Mouse (Mus musculus) hindbrain, postnatal 0 days (tissue): ENCODE data around the gene Echdc2. TPM values are rescaled to one million over a fixed set of nuclear protein-coding genes. Genes with fewer than 3 reads are reported as not detected.
"Not testable (repeated sequence)": the region's sequence is repeated elsewhere in the genome, so short reads cannot be mapped to it uniquely, and the experiment has no call there.

ENCODE experiments used
- ATAC-seq: fragments of 200-750 bp; cut with Nextera tagmentation; 2 replicates; pipeline ENCODE4 v1.8.0; 2017; ENCODE audit warnings: mild to moderate bottlenecking, moderate TSS enrichment, moderate library complexity
- DNase-seq: peaks from one replicate; pipeline ENCODE4 v3.0.0-alpha.2; 2015; ENCODE audit warnings: low spot score
- H3K27ac ChIP-seq: fragments of 300-500 bp; sonication (generic); 2 replicates; pipeline ENCODE4 v1.5.1; 2014; ENCODE audit warnings: mild to moderate bottlenecking
- H3K27me3 ChIP-seq: fragments of 300-500 bp; sonication (generic); 2 replicates; pipeline ENCODE4 v1.6.1; 2014; ENCODE audit warnings: low read length, mixed read lengths; ENCODE audit not compliant: insufficient read depth
- H3K36me3 ChIP-seq: fragments of 300-500 bp; sonication (generic); 2 replicates; pipeline ENCODE4 v1.6.1; 2014; ENCODE audit warnings: low read length, mixed read lengths; ENCODE audit not compliant: insufficient read depth
- H3K4me1 ChIP-seq: fragments of 300-500 bp; sonication (generic); 2 replicates; pipeline ENCODE4 v1.6.1; 2014; ENCODE audit warnings: antibody characterized with exemption, low read length, mixed read lengths; ENCODE audit not compliant: insufficient read depth
- H3K4me2 ChIP-seq: fragments of 300-500 bp; sonication (generic); 2 replicates; pipeline ENCODE4 v1.6.1; 2014; ENCODE audit warnings: low read depth, mild to moderate bottlenecking, low read length, moderate library complexity, mixed read lengths
- H3K4me3 ChIP-seq: fragments of 300-500 bp; sonication (generic); 2 replicates; pipeline ENCODE4 v1.5.1; 2014; ENCODE audit warnings: low read length
- H3K9ac ChIP-seq: fragments of 300-500 bp; sonication (generic); replicated peaks from 2 replicates; pipeline ENCODE4 v1.6.1; 2014; ENCODE audit warnings: mild to moderate bottlenecking, low read length, moderate library complexity, mixed read lengths
- H3K9me3 ChIP-seq: fragments of 300-500 bp; sonication (generic); 2 replicates; pipeline ENCODE4 v1.6.1; 2016; ENCODE audit warnings: low read length, mixed read lengths
- CTCF ChIP-seq: IDR thresholded peaks from 2 replicates; pipeline ENCODE4 v1.5.1; 2016; ENCODE audit warnings: antibody characterized with exemption, control low read depth, low read depth
- WGBS: fragments of 180-500 bp; shearing (Covaris S2); extraction: QIAGEN DNeasy Blood & Tissue Kit; methylation state at CpG from one replicate; pipeline ENCODE4 v1.1.7; 2014; 5-methylcytosine and 5-hydroxymethylcytosine counted together
- polyA plus RNA-seq: library from polyadenylated mRNA; unstranded; fragments of >200 nt; fragmentation: Nextera tagmentation; extraction: Ambion mirVana; gene quantifications from 2 replicates; pipeline ENCODE4 v1.2.1, GENCODE M21; 2015
- total RNA-seq: library from RNA; depleted of rRNA; stranded (reverse); fragments of >200 nt; gene quantifications from 2 replicates; pipeline ENCODE4 v1.2.3, GENCODE M21; 2014

The Echdc2 gene
- total and polyA plus RNA-seq, 2 experiments from 2014 or later = 14.4 to 26.5 TPM

GRCm38 (mm10) chr4:108127516-108127915 is 37.7 kb upstream of the Echdc2 start:
- no peak overlapping the region for H3K9ac ChIP-seq
- peaks cover 3% of the 10 kb centered on the region; the same call in 1 of the 2 replicates for H3K9me3 ChIP-seq
- ATAC-seq (no peak), DNase-seq (no peak)
- H3K27ac ChIP-seq = no peak overlapping the region
- no peak overlapping the region for H3K4me2 ChIP-seq
- H3K4me3 ChIP-seq = no peak overlapping the region
- H3K36me3 ChIP-seq = no peaks in the 10 kb centered on the region
- H3K4me1 ChIP-seq = no peaks in the 10 kb centered on the region
- H3K27me3 ChIP-seq = no peaks in the 10 kb centered on the region
- no peak for TF ChIP-seq CTCF
- 91% methylated on average over 5 of the region's 5 CpGs for WGBS

- no peak overlapping the region for H3K4me3 ChIP-seq
- no peak overlapping the region for H3K27ac ChIP-seq
- no peak overlapping the region for H3K9ac ChIP-seq
- no peaks in the 10 kb centered on the region for H3K36me3 ChIP-seq
- peaks cover 3% of the 10 kb centered on the region; the same call in 1 of the 2 replicates for H3K9me3 ChIP-seq
- ATAC-seq = no peak
- no peak for TF ChIP-seq CTCF
- no peaks in the 10 kb centered on the region for H3K27me3 ChIP-seq
- H3K4me1 ChIP-seq = no peaks in the 10 kb centered on the region
- 91% methylated on average over 2 of the region's 2 CpGs for WGBS
- DNase-seq = no peak
- no peak overlapping the region for H3K4me2 ChIP-seq
These were observed 36.9 kb upstream of the Echdc2 start for GRCm38 (mm10) chr4:108128339-108128738.

- H3K9me3 ChIP-seq = peaks cover 3% of the 10 kb centered on the region; the same call in 1 of the 2 replicates
- H3K4me2 ChIP-seq = no peak overlapping the region
- no peaks in the 10 kb centered on the region for H3K27me3 ChIP-seq
- no peak for ATAC-seq
- 95% methylated on average over 3 of the region's 3 CpGs for WGBS
- H3K4me1 ChIP-seq = no peaks in the 10 kb centered on the region
- no peaks in the 10 kb centered on the region for H3K36me3 ChIP-seq
- no peak overlapping the region for H3K27ac ChIP-seq
- no peak overlapping the region for H3K4me3 ChIP-seq
- no peak for TF ChIP-seq CTCF
- DNase-seq = no peak
- H3K9ac ChIP-seq = no peak overlapping the region
These were observed 34.8 kb upstream of the Echdc2 start for GRCm38 (mm10) chr4:108130452-108130851.

- Histone ChIP-seq H3K27ac (no peak overlapping the region), H3K4me1 (no peaks in the 10 kb centered on the region), H3K4me3 (no peak overlapping the region), H3K36me3 (no peaks in the 10 kb centered on the region), H3K9ac (no peak overlapping the region), H3K9me3 (no peaks in the 10 kb centered on the region), H3K4me2 (no peak overlapping the region), H3K27me3 (no peaks in the 10 kb centered on the region)
- DNase-seq = no peak
- 93% methylated on average over 5 of the region's 5 CpGs for WGBS
- no peak for TF ChIP-seq CTCF
- no peak for ATAC-seq
These were observed 28.3 kb upstream of the Echdc2 start for GRCm38 (mm10) chr4:108136938-108137337.

- H3K27me3 ChIP-seq = not testable (repeated sequence)
These were observed 22.1 kb upstream of the Echdc2 start for GRCm38 (mm10) chr4:108143178-108143577.

GRCm38 (mm10) chr4:108143778-108144177 is 21.5 kb upstream of the Echdc2 start:
- Histone ChIP-seq H3K9me3 (no peaks in the 10 kb centered on the region), H3K27me3 (no peaks in the 10 kb centered on the region), H3K36me3 (no peaks in the 10 kb centered on the region), H3K27ac (no peak overlapping the region), H3K4me3 (no peak overlapping the region), H3K4me1 (no peaks in the 10 kb centered on the region), H3K9ac (no peak overlapping the region), H3K4me2 (no peak overlapping the region)
- no peak for TF ChIP-seq CTCF
- ATAC-seq (no peak), DNase-seq (no peak)

More at GRCm38 (mm10) chr4:108143178-108143577, 22.1 kb upstream of the Echdc2 start:
- H3K4me3 ChIP-seq, DNase-seq, H3K9ac ChIP-seq, ATAC-seq, H3K27ac ChIP-seq, H3K4me1 ChIP-seq, H3K9me3 ChIP-seq, H3K36me3 ChIP-seq, H3K4me2 ChIP-seq: not testable (repeated sequence)
- 92% methylated on average over 2 of the region's 2 CpGs for WGBS

- no peaks in the 10 kb centered on the region for H3K36me3 ChIP-seq
- no peak within 1 kb of the TSS for H3K27ac ChIP-seq
- no peaks in the 10 kb centered on the region for H3K4me1 ChIP-seq
- H3K27me3 ChIP-seq = no peaks in the 10 kb centered on the region
- no peak for TF ChIP-seq CTCF
- no peak within 1 kb of the TSS for H3K9ac ChIP-seq
- 92% methylated on average over 1 of the region's 1 CpGs for WGBS
- no peak for ATAC-seq
- H3K9me3 ChIP-seq = no peaks in the 10 kb centered on the region
- DNase-seq = no peak
- no peak within 1 kb of the TSS for H3K4me2 ChIP-seq
- no peak within 1 kb of the TSS for H3K4me3 ChIP-seq
These were observed 20.4 kb upstream of the Echdc2 start, which contains the start of gene Scp2 for GRCm38 (mm10) chr4:108144880-108145279. Gene Scp2 (minus strand): TSS chr4:108144998.

- WGBS = 48% methylated on average over 3 of the region's 3 CpGs
- H3K36me3 ChIP-seq, H3K4me3 ChIP-seq, H3K9me3 ChIP-seq, H3K9ac ChIP-seq, ATAC-seq, DNase-seq, H3K4me2 ChIP-seq, H3K4me1 ChIP-seq, H3K27me3 ChIP-seq, H3K27ac ChIP-seq: not testable (repeated sequence)
These were observed 19.7 kb upstream of the Echdc2 start for GRCm38 (mm10) chr4:108145554-108145953.

GRCm38 (mm10) chr4:108155141-108155540 is 10.1 kb upstream of the Echdc2 start:
- H3K4me3 ChIP-seq, ATAC-seq, H3K27me3 ChIP-seq, DNase-seq, H3K4me2 ChIP-seq, H3K9me3 ChIP-seq, H3K9ac ChIP-seq, H3K36me3 ChIP-seq, H3K27ac ChIP-seq, H3K4me1 ChIP-seq: not testable (repeated sequence)
- WGBS = 74% methylated on average over 1 of the region's 1 CpGs
